Mouse (Mus musculus) hindbrain, embryonic 12.5 days (tissue): ENCODE measurements around the gene Coro1a. TPM values are rescaled to one million over a fixed set of nuclear protein-coding genes. Genes with fewer than 3 reads are reported as not detected.

Source experiments
- ATAC-seq: fragments of 200-750 bp; cut with Nextera tagmentation; 2 replicates; pipeline ENCODE4 v1.8.0; 2017; ENCODE audit warnings: moderate TSS enrichment; ENCODE audit not compliant: low FRiP score
- H3K27ac ChIP-seq: fragments of 300-500 bp; sonication (generic); 2 replicates; pipeline ENCODE4 v1.5.1; 2016; ENCODE audit warnings: mild to moderate bottlenecking
- H3K27me3 ChIP-seq: fragments of 300-500 bp; sonication (generic); 2 replicates; pipeline ENCODE4 v1.6.1; 2016; ENCODE audit warnings: mild to moderate bottlenecking
- H3K36me3 ChIP-seq: fragments of 300-500 bp; sonication (generic); 2 replicates; pipeline ENCODE4 v1.6.1; 2016; ENCODE audit warnings: mild to moderate bottlenecking
- H3K4me1 ChIP-seq: fragments of 300-500 bp; sonication (generic); 2 replicates; pipeline ENCODE4 v1.6.1; 2016
- H3K4me2 ChIP-seq: fragments of 300-500 bp; sonication (generic); replicated peaks from 2 replicates; pipeline ENCODE4 v1.6.1; 2016; ENCODE audit warnings: mild to moderate bottlenecking
- H3K4me3 ChIP-seq: fragments of 300-500 bp; sonication (generic); 2 replicates; pipeline ENCODE4 v1.5.1; 2016; ENCODE audit warnings: mild to moderate bottlenecking
- H3K9ac ChIP-seq: fragments of 300-500 bp; sonication (generic); 2 replicates; pipeline ENCODE4 v1.6.1; 2016; ENCODE audit warnings: mild to moderate bottlenecking, moderate library complexity
- H3K9me3 ChIP-seq: fragments of 300-500 bp; sonication (generic); replicated peaks from 2 replicates; pipeline ENCODE4 v1.6.1; 2016; ENCODE audit warnings: mild to moderate bottlenecking
- whole genome bisulfite sequencing: fragments of 180-500 bp; shearing (Covaris S2); methylation state at CpG from one replicate; pipeline ENCODE4 v1.1.7; 2016; 5-methylcytosine and 5-hydroxymethylcytosine counted together
- polyA plus RNA-seq: library from polyadenylated mRNA; unstranded; fragments of >200 nt; fragmentation: Nextera tagmentation; extraction: Ambion mirVana; gene quantifications from 2 replicates; pipeline ENCODE4 v1.2.1, GENCODE M21; 2016

Coro1a gene
- polyA plus RNA-seq, 1 experiment from 2014 or later, result 56.9 TPM

DNA sequence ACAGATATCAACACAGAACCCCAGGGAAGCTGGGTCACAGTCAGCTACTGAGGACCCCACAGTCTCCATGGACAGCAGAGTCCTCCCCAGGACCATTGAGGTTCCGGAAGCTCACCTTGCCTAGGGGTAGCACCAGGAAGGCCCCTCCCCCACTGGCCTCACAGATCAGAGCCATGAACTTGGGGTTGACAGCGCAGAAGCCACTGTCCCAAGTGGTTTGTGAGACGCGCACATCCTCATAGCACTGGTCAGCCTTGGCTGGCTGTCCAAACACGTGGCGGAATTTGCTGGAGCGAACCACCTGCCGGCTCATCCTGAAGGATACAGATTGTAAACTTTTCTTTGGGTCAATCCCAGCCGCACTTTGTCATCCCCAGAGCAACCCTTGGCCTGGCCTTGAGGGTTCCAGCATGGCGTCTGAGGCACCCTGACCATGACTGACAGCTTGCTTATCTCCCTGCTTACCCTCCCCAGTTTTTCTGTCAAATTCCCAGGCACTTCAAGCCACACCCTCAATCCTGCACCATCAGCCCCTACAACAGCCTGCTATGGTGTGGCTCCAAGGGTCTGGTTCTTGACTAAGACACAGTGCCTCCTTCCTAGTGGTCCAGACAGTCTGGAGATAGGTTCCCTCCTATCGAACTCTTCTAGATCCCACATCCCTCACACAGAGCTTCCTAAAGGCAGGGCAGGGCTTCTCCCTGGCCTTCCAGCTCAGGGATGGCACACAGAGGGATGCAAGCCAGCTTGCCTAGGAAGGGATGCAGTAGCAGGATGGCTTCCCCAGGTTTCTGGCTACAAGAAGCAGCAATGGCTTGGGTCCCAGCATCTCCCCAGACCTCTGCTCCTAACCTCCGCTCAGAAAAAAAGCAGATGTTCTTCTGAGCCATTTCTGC, 4.5 kb downstream of the Coro1a start:
- no peak overlapping the region for H3K27ac ChIP-seq
- peaks cover 35% of the 10 kb centered on the region for H3K4me1 ChIP-seq
- peak overlapping the region; percentile 86 for H3K9ac ChIP-seq
- ATAC-seq, result no peak
- peak overlapping the region; percentile 72 for H3K4me3 ChIP-seq
- H3K4me2 ChIP-seq, result peak overlapping the region; percentile 97
- 82% methylated on average over 12 of the region's 12 CpGs for WGBS
- no peaks in the 10 kb centered on the region for H3K9me3 ChIP-seq
- peaks cover 17% of the 10 kb centered on the region for H3K27me3 ChIP-seq
- peaks cover 25% of the 10 kb centered on the region for H3K36me3 ChIP-seq

DNA sequence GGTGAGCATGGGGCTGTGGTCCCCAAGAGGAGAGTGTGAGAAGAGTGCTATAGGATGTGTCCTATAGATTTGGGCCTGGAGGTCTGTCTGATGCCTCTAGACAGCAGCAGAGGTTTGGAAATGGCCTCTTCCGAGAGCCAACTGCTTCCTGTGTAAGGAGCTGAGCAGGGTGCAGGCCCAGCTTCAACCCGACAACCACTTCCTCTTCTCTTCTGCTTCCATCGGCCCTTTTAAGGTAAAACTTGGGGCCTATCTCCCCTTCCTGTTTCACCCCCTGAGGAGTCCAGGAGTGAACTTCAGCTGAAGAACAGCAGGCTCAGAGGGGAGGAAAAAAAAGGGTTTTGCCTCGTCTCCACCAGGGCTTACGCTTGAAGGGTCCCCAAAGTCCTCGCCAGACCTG, 5.2 kb downstream of the Coro1a start:
- no peak overlapping the region for H3K4me3 ChIP-seq

GRCm38 (mm10) chr7:126701559-126702357, 5.8 kb downstream of the Coro1a start:
- H3K27ac ChIP-seq, result no peak overlapping the region
- peak overlapping the region; percentile 97 for H3K4me2 ChIP-seq
- ATAC-seq, result no peak
- H3K36me3 ChIP-seq, result peaks cover 30% of the 10 kb centered on the region
- H3K4me3 ChIP-seq, result no peak overlapping the region
- no peaks in the 10 kb centered on the region for H3K9me3 ChIP-seq
- H3K27me3 ChIP-seq, result peaks cover 15% of the 10 kb centered on the region
- peaks cover 43% of the 10 kb centered on the region for H3K4me1 ChIP-seq
- peak overlapping the region; percentile 5; the same call in 1 of the 2 replicates for H3K9ac ChIP-seq
- whole genome bisulfite sequencing, result 54% methylated on average over 24 of the region's 24 CpGs

More for the DNA sequence above, 5.2 kb downstream of the Coro1a start:
- Histone ChIP-seq H3K9me3 (no peaks in the 10 kb centered on the region), H3K27me3 (peaks cover 15% of the 10 kb centered on the region), H3K27ac (no peak overlapping the region), H3K4me2 (peak overlapping the region; percentile 97), H3K9ac (no peak overlapping the region), H3K36me3 (peaks cover 30% of the 10 kb centered on the region), H3K4me1 (peaks cover 37% of the 10 kb centered on the region)
- 83% methylated on average over 6 of the region's 6 CpGs for WGBS
- ATAC-seq, result no peak

- Histone ChIP-seq H3K4me3 (no peak overlapping the region; the same call in 1 of the 2 replicates), H3K4me2 (peak overlapping the region; percentile 33), H3K27me3 (peaks cover 15% of the 10 kb centered on the region), H3K4me1 (peaks cover 48% of the 10 kb centered on the region), H3K9me3 (no peaks in the 10 kb centered on the region), H3K36me3 (peaks cover 30% of the 10 kb centered on the region), H3K9ac (0 out of 2 replicates have a peak overlapping the region, but pooled peaks have one; percentile 5), H3K27ac (no peak overlapping the region)
- peak; percentile 9; the same call in 1 of the 2 replicates for ATAC-seq
- WGBS, result under 1% methylated on average over 11 of the region's 11 CpGs
Observed at GRCm38 (mm10) chr7:126701070-126701469, 6.5 kb downstream of the Coro1a start.

GRCm38 (mm10) chr7:126700063-126701015, 7.2 kb downstream of the Coro1a start:
- Histone ChIP-seq H3K4me2 (no peak overlapping the region; the same call in 1 of the 2 replicates), H3K27me3 (peaks cover 10% of the 10 kb centered on the region), H3K27ac (no peak overlapping the region; the same call in 1 of the 2 replicates), H3K9me3 (no peaks in the 10 kb centered on the region), H3K4me1 (peaks cover 48% of the 10 kb centered on the region), H3K4me3 (no peak overlapping the region; the same call in 1 of the 2 replicates), H3K36me3 (peaks cover 30% of the 10 kb centered on the region), H3K9ac (0 out of 2 replicates have a peak overlapping the region, but pooled peaks have one; percentile 3)
- WGBS, result 85% methylated on average over 25 of the region's 25 CpGs
- no peak for ATAC-seq

DNA sequence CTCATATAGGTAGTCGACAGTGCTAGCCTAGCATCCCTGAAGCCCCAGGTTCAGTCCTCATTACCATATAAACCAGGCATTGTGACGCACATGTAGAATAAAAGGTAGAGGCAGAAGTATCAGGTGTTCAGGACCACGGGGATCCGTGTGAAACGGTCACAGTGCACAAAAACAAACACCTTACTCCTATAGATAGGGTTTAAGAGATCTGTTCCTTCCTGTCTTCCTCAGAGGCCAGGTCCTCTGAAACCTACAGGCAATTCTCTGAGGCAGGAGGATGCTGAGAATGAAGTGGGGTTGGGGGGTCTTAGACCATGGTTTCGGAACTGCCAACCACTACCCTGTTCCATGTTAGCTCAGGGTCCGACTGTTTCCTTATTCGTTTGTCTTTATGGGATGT, 9.7 kb downstream of the Coro1a start:
- no peak overlapping the region for H3K4me3 ChIP-seq
- no peaks in the 10 kb centered on the region for H3K9me3 ChIP-seq
- WGBS, result 94% methylated on average over 8 of the region's 8 CpGs
- no peak overlapping the region for H3K27ac ChIP-seq
- ATAC-seq, result no peak
- H3K9ac ChIP-seq, result no peak overlapping the region
- peaks cover 37% of the 10 kb centered on the region for H3K4me1 ChIP-seq
- H3K4me2 ChIP-seq, result no peak overlapping the region
- peaks cover 1% of the 10 kb centered on the region; the same call in 1 of the 2 replicates for H3K27me3 ChIP-seq
- peaks cover 30% of the 10 kb centered on the region for H3K36me3 ChIP-seq

DNA sequence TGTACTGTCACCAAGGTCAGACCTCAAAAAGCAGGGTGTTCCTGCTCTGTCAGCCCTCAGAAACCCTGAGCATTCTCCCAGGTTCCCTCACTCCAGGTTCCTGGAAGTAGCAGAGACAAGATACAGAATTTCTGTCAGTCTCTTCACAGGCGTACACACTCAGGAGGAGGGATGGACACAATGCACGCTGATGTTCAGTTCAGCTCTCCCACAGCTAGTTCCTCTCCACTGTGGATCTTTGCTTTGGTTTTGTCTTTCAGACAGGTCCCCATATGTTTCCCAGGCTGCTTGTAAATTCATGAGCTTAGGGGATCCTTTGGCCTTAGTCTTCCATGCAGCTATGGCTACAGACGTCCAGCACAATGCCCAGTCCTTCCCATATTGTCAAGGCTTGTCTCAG, 10.7 kb downstream of the Coro1a start:
- no peak for ATAC-seq
- Histone ChIP-seq H3K4me3 (peak overlapping the region; percentile 79), H3K27me3 (no peaks in the 10 kb centered on the region), H3K27ac (peak overlapping the region; percentile 35; the same call in 1 of the 2 replicates), H3K4me2 (peak overlapping the region; percentile 81), H3K36me3 (peaks cover 36% of the 10 kb centered on the region), H3K9me3 (no peaks in the 10 kb centered on the region), H3K4me1 (peaks cover 33% of the 10 kb centered on the region), H3K9ac (peak overlapping the region; percentile 84; the same call in 1 of the 2 replicates)
- 75% methylated on average over 3 of the region's 3 CpGs for WGBS

DNA sequence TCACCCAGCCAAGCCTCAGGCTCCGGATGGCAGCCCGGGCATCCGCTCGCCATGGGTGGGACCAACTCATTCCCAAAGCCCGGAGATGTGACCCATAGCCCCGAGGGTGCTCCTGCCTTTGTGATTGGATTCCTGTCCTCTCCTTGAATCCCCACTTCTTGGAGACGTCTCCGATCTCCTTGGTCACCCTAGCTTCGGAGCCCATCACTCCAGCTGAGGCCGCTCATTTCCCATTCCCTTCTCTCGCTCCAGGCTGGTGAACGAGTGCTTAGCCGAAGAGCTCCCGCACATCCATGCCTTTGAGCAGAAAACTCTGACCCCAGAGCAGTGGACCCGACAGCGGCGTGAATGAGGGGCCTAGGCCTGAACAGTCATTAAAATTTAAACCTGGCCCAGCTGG, 11.3 kb downstream of the Coro1a start:
- Histone ChIP-seq H3K4me2 (peak overlapping the region; percentile 81), H3K4me1 (peaks cover 28% of the 10 kb centered on the region), H3K27ac (peak overlapping the region; percentile 45; the same call in 1 of the 2 replicates), H3K36me3 (peaks cover 42% of the 10 kb centered on the region), H3K4me3 (peak overlapping the region; percentile 79), H3K9ac (peak overlapping the region; percentile 84), H3K9me3 (no peaks in the 10 kb centered on the region), H3K27me3 (no peaks in the 10 kb centered on the region)
- no peak for ATAC-seq
- 2% methylated on average over 17 of the region's 17 CpGs for WGBS

GRCm38 (mm10) chr7:126695631-126696207, 11.9 kb downstream of the Coro1a start, which contains the start of gene Slx1b:
Gene Slx1b (minus strand): TSS chr7:126695784.
- Histone ChIP-seq H3K36me3 (peaks cover 45% of the 10 kb centered on the region), H3K9ac (peak within 1 kb of the TSS; percentile 84), H3K4me3 (peak within 1 kb of the TSS; percentile 79), H3K27me3 (no peaks in the 10 kb centered on the region), H3K9me3 (no peaks in the 10 kb centered on the region), H3K4me2 (peak within 1 kb of the TSS; percentile 81), H3K27ac (peak within 1 kb of the TSS; percentile 94), H3K4me1 (peaks cover 27% of the 10 kb centered on the region)
- under 1% methylated on average over 40 of the region's 40 CpGs for WGBS
- peak; percentile 99 for ATAC-seq

- Histone ChIP-seq H3K36me3 (peaks cover 42% of the 10 kb centered on the region), H3K4me2 (peak within 1 kb of the TSS; percentile 81), H3K27ac (peak within 1 kb of the TSS; percentile 94), H3K4me3 (peak within 1 kb of the TSS; percentile 79), H3K9me3 (no peaks in the 10 kb centered on the region), H3K9ac (peak within 1 kb of the TSS; percentile 84), H3K27me3 (no peaks in the 10 kb centered on the region), H3K4me1 (peaks cover 27% of the 10 kb centered on the region)
- under 1% methylated on average over 31 of the region's 31 CpGs for WGBS
- peak; percentile 67 for ATAC-seq
Observed at GRCm38 (mm10) chr7:126695210-126695611, 12.4 kb downstream of the Coro1a start, which contains the start of gene Bola2. Gene Bola2 (plus strand): TSS chr7:126695401.
